Mouse (Mus musculus) thymus, adult 2 months (tissue): Measurements from ENCODE around the gene Cyth3.

ENCODE experiments used
- CTCF ChIP-seq: fragments of 200-500 bp; IDR thresholded peaks from 2 replicates; pipeline ENCODE4 v1.5.1; 2012; ENCODE audit warnings: mild to moderate bottlenecking, control low read depth, low read length, moderate library complexity, borderline replicate concordance; ENCODE audit not compliant: control insufficient read depth, poor library complexity, insufficient read depth; ENCODE audit errors: extremely low read depth
- POLR2A ChIP-seq: fragments of 200-500 bp; IDR thresholded peaks from 2 replicates; pipeline ENCODE4 v1.6.1; 2012; ENCODE audit warnings: mild to moderate bottlenecking, low read length, control low read depth, moderate library complexity; ENCODE audit not compliant: control insufficient read depth, poor library complexity, insufficient read depth; ENCODE audit errors: extremely low read depth

DNA sequence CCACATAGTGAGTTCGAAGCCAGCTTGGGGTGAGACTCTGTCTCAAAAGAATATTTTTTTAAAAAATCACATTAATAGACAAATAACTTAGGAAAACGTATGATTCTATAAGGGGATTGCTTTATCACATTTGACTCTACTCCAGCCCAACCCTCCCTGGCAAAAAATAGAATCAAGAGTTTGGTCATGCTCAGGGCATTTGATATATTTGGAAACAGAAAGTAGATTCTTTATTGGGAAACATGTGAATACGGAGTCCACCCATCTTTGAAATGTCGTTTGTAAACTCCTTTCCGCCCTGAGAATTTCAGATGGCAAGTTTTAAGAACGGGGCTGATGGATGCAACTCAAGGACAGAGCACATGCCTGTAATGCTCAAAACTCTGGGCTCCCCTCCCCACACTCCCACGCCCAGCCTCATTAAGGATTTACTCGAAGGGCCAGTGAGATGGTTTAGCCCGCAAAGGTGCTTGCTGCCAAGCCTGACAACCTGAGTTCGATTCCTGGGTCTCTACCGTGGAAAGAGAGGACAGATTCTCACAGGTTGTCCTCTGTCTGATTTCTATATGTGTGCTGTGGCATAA, 28.6 kb upstream of the Cyth3 start:
- TF ChIP-seq POLR2A (no peak), CTCF (no peak)
